Mouse (Mus musculus) adrenal gland, adult 2 months (tissue): ENCODE results near the gene Prdm16. TPM values are rescaled to one million over a fixed set of nuclear protein-coding genes. Genes with fewer than 3 reads are reported as not detected.

ENCODE experiments used
- DNase-seq: peaks from one replicate; pipeline ENCODE4 v3.0.0; 2021
- polyA plus RNA-seq: library from polyadenylated mRNA; depleted of rRNA; stranded (reverse); fragments of >200 nt; gene quantifications from 2 replicates; pipeline ENCODE4 v1.2.3, GENCODE M21; 2012
- total RNA-seq, 2 experiments: library from RNA; stranded (reverse); gene quantifications; 2 replicates each; pipeline ENCODE4 v1.2.3; 2021

The Prdm16 gene
- total and polyA plus RNA-seq, 3 experiments, result 5.4 to 10.6 (median 7.2) TPM

DNA sequence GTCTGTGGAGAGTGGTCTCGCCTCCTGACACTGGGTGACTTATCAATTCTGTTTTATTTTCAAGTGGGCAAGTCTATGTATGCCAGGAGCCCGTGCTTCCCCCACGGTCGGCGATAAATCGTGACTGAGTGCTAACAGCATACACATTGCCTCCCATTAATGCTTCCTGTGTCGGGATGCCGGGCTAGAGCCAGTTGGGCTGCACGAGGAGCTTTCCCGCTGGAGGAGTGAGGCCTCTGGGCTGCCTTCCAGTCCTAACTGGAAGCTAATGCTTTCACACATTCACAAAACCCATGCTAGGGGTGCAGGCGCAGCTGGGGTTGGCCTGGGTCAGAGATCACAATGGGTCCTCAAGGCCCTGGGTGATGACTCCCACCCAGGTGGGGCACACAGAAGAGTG is 212.0 kb downstream of the Prdm16 start:
- DNase-seq, result no peak

- no peak for DNase-seq
Observed at GRCm38 (mm10) chr4:154422431-154422913, 214.2 kb downstream of the Prdm16 start.

GRCm38 (mm10) chr4:154420749-154421148 is 215.9 kb downstream of the Prdm16 start:
- no peak for DNase-seq

DNA sequence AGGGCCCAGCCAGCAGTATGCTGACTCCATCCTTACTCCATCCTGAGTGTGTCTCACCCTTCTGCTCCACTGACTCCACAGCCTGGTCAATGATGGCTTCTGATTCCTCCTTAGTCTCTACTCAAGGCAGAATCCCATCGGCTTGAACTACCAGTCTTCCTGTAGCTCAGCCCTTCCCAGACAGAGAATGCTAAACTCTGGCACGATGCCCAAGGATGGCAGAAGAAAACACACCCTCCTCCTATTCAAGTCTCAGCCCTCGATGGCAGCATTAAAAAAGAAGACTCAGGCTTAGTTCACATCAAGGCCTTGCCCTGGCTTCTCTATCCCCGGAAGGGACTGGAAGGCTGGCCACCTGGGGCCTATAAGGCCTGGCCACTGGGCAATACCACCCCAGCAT is 216.9 kb downstream of the Prdm16 start:
- DNase-seq, result no peak

- no peak for DNase-seq
Observed at GRCm38 (mm10) chr4:154418993-154419392, 217.7 kb downstream of the Prdm16 start.

DNA sequence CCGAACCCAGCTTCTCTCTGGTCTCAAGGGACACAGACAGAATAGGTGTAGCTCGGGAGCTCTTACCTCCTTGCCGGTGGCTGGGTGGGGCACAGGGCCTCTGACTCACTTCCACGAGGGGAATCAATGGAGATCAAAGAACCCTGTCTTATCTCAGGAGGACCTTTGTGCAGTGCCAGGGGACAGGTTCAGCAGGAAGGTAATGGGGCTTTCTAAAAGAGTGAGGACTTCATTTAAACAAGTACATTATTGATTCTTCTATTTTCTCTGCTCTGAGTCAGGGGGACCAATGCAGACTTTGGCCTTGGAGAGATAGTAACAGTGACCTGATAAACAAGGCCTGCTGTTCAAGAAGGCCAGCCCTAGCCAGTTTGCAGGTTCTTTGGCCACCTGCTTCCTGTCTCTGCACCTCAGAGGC is 218.3 kb downstream of the Prdm16 start:
- no peak for DNase-seq

DNA sequence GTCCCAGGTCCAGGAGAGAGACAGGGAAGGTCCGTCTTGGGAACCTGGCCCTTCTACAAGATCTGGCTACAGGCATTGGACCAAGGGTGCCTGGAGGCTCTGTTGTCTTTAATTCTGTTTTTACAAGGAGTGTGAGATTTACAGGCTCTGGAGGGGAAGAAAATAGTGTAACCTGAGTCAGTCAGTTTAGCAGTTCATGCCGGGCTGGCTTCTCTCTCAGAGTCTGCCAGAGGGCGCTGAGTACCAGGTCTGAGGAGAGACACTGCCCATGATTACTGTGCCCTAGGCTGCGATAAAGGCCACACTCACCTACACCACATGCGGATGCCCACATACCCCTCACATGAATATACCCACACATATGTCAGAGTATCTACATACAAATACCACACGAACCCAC is 219.9 kb downstream of the Prdm16 start:
- DNase-seq, result no peak

DNA sequence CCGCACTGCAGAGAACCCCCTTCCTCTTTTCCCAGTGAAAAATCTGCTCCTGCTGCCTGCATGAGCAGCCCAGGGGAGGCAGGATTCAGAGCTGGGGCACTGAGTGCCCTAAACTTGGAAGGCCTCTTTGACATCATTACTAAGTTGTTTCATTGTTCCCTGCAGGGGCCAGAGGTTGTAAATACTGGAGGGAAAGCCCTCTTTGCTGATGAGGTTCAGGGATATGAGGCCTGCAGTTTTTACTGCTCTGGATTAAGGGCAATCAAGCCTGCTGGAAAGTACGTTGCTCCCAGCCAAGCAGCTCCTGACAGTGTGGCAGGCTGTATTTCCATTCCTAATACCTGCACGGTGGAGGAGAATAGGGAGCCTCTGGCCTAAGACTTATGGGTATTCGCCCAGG is 221.8 kb downstream of the Prdm16 start:
- no peak for DNase-seq

DNA sequence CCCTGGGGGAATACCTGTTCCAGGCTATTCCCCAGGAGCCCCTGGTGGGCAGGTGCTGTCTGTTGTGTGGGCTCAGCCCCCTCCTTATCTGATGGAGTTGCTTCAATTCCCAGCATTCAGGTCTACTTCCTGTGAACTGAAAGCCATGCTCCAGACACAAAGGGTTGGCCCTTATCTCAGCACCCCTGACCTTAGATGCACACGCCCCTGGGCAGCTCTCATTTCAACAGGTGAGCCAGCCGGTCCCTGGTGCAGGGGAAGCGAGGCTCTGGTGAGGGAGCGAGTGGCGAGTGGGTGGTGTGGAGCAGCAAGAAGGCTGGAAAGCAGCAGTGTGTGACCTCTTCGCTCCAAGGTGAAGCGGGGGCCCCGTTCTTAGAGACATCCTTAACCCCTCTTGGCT is 226.1 kb downstream of the Prdm16 start:
- no peak for DNase-seq

DNA sequence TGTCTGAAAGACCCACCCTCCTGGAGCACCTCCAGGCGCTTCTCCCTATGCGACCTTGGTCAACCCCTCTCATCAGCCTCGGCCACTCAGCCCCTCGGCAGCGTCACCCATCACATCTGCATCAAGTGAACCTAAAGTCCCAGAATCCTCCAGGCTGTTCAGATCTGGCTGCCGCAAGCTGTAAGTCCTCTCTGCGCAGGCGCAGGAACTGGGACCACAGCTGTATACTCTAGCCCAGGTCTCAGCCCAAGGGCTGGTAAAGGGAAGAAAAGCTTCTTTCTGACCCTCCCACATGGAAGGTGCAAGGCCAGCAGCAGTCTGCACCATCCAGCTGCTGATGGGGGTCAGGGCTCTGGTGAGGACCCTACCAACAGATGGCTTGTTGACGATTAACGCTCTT is 226.8 kb downstream of the Prdm16 start:
- DNase-seq, result no peak

DNA sequence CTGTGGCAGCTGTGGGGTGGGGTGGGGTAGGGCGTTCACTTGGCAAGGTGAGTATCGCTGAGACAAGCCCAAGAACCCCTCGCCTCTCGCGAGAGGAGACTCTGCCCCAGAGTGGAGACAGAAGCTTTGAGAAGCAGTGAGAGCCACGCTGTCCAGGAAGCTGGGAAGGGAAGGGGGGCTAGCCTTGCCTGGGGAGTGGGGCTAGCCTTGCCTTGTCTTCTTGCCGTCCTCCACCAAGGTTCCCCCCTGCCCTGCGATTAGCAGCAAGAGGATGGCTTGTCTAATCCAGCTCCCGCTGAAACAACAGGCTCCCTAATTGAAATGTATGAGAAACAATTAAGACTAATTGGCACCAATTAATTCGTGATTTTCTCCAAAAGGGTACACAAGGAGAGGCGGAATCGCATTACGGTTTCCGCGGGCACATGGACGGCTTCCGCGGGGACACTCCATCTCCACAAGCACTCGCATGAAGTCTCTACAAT is 227.4 kb downstream of the Prdm16 start:
- DNase-seq, result no peak

GRCm38 (mm10) chr4:154402948-154403347 is 233.7 kb downstream of the Prdm16 start:
- DNase-seq, result no peak

DNA sequence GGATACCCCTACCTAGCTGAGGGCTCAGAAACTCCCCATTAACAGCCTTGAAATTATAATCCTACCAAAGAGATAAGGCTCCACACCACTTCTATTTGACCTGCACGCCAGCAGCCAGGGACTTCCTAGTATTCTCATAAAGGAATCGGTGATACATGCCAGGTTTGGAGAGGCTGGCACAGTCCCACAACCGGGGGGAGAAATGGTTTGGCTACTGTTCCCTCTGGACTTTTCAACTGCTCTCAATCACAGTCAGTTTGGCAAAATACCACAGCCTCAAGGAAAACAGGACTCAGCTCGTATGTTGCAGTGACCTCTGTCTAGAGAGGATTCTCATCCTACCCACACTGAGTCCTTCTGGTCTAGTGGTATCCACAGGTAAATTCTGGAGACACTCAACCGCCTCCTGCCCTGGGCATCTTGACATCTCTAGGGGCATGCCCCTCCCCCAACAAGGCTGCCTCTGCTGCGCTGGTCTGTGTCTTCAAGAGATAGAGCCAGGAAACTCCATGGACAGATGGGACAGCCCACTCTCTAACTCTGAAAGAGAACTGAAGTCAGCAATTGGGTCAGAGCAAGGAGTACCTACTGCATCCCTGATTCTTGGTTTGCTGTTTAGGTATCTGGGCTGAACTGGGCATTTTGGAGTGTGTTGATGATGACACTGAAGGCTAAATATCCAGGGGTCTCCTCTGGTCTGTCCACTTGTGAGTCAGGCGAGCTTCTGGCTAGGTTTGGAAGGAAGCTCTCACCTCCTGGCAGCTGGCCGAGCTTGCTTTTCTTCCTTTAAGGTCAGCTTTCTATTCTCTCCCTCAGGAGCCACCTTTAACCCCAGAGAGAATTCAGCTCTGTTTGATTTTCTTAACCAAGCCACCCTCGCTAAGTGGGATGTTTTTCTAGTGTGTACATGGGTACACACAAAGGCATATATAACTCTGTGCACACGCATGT is 234.4 kb downstream of the Prdm16 start:
- no peak for DNase-seq

GRCm38 (mm10) chr4:154401379-154401778 is 235.3 kb downstream of the Prdm16 start:
- DNase-seq, result peak; percentile 17

GRCm38 (mm10) chr4:154400256-154401171 is 236.2 kb downstream of the Prdm16 start:
- DNase-seq, result no peak

DNA sequence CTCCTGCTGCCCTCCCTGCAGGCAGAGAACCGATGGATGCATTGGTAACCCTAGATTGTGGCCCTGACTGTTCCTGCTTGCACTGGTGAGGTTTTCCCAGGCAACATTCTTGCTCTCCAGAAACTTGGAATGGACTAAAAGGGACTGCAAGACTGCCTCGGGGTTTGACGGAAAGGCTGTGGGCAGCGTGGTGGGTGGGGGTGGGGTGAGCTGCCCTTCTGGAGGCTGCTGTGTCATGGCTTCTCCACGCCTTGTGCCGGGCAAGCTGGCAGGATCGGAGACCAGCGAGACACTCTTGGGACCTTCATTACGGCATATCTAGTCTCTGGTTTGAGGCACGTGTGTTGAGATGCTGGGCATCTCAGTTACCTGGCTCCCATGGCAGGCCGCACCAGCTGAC is 237.0 kb downstream of the Prdm16 start:
- no peak for DNase-seq

- DNase-seq, result no peak
Observed at GRCm38 (mm10) chr4:154396652-154397301, 239.9 kb downstream of the Prdm16 start.

- DNase-seq, result no peak
Observed at GRCm38 (mm10) chr4:154394123-154394722, 242.4 kb downstream of the Prdm16 start.

DNA sequence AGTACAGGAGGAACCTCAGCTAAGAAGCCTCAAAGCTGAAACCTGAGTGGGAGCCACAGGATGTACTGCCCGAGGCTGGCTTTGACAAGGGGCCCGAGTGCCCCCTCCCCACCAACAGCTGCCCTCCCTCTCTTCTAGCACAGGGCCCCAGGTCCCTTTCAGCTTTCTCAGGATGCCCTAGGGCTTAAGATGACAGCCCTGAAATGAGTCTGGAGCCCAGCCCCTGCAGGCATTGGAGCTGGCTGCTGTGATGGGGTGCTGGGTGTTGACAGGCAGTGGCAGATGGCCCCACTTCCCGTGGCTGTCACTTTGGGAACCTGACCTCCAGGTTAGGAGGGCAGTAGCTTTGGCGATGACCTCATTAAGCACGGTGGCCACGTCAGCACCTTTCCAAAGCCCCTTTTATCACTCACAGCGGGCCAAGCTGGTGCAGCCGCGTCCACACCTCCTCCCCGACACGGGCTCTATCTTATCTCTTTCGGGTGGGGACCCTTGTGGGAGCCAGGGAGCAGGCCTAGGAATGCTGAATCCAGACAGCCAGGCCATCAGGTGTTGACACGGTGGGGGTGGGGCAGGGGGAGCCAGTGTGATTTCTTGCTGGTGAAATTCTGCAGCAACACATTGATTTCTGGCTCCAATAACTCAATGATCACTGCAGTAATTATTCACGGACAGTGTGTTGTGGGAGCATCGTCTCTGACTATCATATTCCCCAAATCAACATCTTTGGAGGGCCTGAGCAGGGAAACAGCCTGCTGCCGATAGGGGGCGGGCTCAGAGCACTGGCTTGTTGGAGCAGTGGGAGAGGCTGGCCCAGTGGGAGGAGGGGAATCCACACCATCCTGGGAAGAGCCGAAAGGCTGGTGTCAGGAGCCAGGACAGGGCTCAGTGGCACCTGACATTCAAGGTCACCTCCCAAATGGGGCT is 243.2 kb downstream of the Prdm16 start:
- DNase-seq, result no peak

GRCm38 (mm10) chr4:154392641-154393040 is 244.0 kb downstream of the Prdm16 start:
- no peak for DNase-seq
